Mouse (Mus musculus) stomach, postnatal 0 days (tissue): ENCODE data around the gene Hey2. TPM values are rescaled to one million over a fixed set of nuclear protein-coding genes. Genes with fewer than 3 reads are reported as not detected.
A peak's percentile ranks its signal among the peaks of the same experiment; 100 is the strongest.

ENCODE experiments used
- ATAC-seq: fragments of 200-750 bp; cut with Nextera tagmentation; 2 replicates; pipeline ENCODE4 v1.8.0; 2017; ENCODE audit not compliant: low FRiP score, low TSS enrichment
- DNase-seq: peaks from one replicate; pipeline ENCODE4 v3.0.0-alpha.2; 2016; ENCODE audit warnings: low spot score
- H3K27ac ChIP-seq: fragments of 300-500 bp; sonication (generic); replicated peaks from 2 replicates; pipeline ENCODE4 v1.5.1; 2014; ENCODE audit warnings: mild to moderate bottlenecking, control low read depth
- H3K27me3 ChIP-seq: fragments of 300-500 bp; sonication (generic); 2 replicates; pipeline ENCODE4 v1.6.1; 2014; ENCODE audit warnings: low read length; ENCODE audit not compliant: control insufficient read depth, insufficient read depth
- H3K36me3 ChIP-seq: fragments of 300-500 bp; sonication (generic); 2 replicates; pipeline ENCODE4 v1.6.1; 2014; ENCODE audit warnings: low read length, mixed read lengths; ENCODE audit not compliant: control insufficient read depth, insufficient read depth
- H3K4me1 ChIP-seq: fragments of 300-500 bp; sonication (generic); replicated peaks from 2 replicates; pipeline ENCODE4 v1.6.1; 2014; ENCODE audit warnings: antibody characterized with exemption; ENCODE audit not compliant: control insufficient read depth, insufficient read depth
- H3K4me2 ChIP-seq: fragments of 300-500 bp; sonication (generic); replicated peaks from 2 replicates; pipeline ENCODE4 v1.6.1; 2014; ENCODE audit warnings: low read depth, mild to moderate bottlenecking, control low read depth, moderate library complexity
- H3K4me3 ChIP-seq: fragments of 300-500 bp; sonication (generic); 2 replicates; pipeline ENCODE4 v1.5.1; 2014; ENCODE audit warnings: low read depth, low read length, control low read depth
- H3K9ac ChIP-seq: fragments of 300-500 bp; sonication (generic); 2 replicates; pipeline ENCODE4 v1.6.1; 2014; ENCODE audit warnings: mild to moderate bottlenecking, low read length, control low read depth, mixed read lengths
- H3K9me3 ChIP-seq: fragments of 300-500 bp; sonication (generic); 2 replicates; pipeline ENCODE4 v1.6.1; 2016; ENCODE audit warnings: low read length; ENCODE audit not compliant: control insufficient read depth
- CTCF ChIP-seq: IDR thresholded peaks from 2 replicates; pipeline ENCODE4 v1.5.1; 2016; ENCODE audit warnings: antibody characterized with exemption, low read depth, mild to moderate bottlenecking, moderate library complexity
- EP300 ChIP-seq: optimal IDR thresholded peaks from 2 replicates; pipeline ENCODE3; 2016; ENCODE audit warnings: antibody characterized with exemption
- WGBS: fragments of 180-500 bp; shearing (Covaris S2); extraction: QIAGEN DNeasy Blood & Tissue Kit; methylation state at CpG from one replicate; pipeline ENCODE4 v1.1.7; 2014; 5-methylcytosine and 5-hydroxymethylcytosine counted together
- polyA plus RNA-seq: library from polyadenylated mRNA; unstranded; fragments of >200 nt; fragmentation: Nextera tagmentation; extraction: Ambion mirVana; gene quantifications from 2 replicates; pipeline ENCODE4 v1.2.1, GENCODE M21; 2015

The Hey2 gene
- polyA plus RNA-seq, 1 experiment from 2014 or later: 1.7 TPM

DNA sequence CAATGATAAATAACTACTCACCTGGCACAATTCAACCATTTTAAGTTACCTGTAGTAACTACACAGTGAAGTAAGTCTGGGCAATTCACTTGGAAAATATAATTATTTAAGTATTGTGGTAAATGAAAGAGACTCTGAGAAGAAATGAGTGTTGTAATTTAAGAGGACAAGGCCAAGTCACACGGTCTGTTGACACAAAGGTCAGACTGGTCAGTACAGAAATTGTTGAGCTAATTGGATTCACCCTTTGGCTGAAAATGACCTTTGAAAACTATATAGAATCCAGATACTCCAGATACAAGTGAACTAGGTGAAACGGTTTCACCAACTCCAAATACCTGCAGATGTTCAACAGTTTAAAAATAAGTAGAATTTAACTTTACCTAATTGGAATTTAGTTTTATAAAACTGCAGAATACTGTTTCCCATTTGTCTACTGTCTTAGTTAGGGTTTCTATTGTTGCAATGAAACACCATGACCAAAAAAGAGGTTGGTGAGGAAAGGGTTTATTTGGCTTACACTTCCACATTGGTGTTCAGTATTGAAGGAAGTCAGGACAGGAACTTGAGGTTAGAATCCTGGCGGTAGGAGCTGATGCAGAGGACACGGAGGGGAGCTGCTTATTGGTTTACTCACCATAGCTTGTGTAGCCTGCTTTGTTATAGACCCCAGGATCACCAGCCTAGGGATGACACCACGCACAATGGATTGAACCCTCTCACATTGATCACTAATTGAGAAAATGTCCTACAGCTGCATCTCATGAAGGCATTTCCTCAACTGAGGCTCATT lies 45.9 kb downstream of the Hey2 start:
- DNase-seq: no peak
- Histone ChIP-seq H3K4me2 (no peak overlapping the region), H3K9ac (no peak overlapping the region), H3K36me3 (0 out of 2 replicates have a peak, but pooled peaks cover 2% of the 10 kb centered on the region), H3K4me1 (no peaks in the 10 kb centered on the region), H3K4me3 (no peak overlapping the region), H3K27me3 (no peaks in the 10 kb centered on the region), H3K27ac (no peak overlapping the region), H3K9me3 (0 out of 2 replicates have a peak, but pooled peaks cover 2% of the 10 kb centered on the region)
- no peak for ATAC-seq
- TF ChIP-seq CTCF: no peak
- TF ChIP-seq EP300: no peak
- 84% methylated on average over 5 of the region's 5 CpGs for WGBS

DNA sequence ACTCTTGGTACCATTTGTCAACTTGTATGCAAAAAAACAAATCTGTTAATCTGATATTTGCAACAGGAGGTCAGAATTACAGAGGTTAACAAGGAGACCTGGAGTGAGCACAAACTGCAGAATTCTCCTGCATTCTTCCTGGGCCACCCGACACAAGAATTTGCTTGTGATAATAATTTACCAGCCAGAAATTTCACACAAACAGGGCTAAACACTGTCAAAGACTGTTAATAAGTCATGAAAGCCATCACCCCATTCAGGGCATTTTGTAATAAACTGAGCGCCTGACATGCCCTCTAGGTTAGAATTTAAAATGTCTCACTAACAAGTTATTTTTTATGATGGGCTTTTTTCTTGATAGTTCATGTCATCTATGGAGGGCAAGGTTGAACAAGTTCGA lies 51.6 kb downstream of the Hey2 start:
- TF ChIP-seq EP300 (no peak), CTCF (no peak)
- Histone ChIP-seq H3K9me3 (0 out of 2 replicates have a peak, but pooled peaks cover 2% of the 10 kb centered on the region), H3K4me1 (0 out of 2 replicates have a peak, but pooled peaks cover 2% of the 10 kb centered on the region), H3K36me3 (0 out of 2 replicates have a peak, but pooled peaks cover 2% of the 10 kb centered on the region), H3K4me3 (no peak overlapping the region), H3K27me3 (no peaks in the 10 kb centered on the region), H3K27ac (no peak overlapping the region), H3K4me2 (no peak overlapping the region), H3K9ac (no peak overlapping the region)
- 88% methylated on average over 3 of the region's 3 CpGs for WGBS
- no peak for DNase-seq
- ATAC-seq: no peak

DNA sequence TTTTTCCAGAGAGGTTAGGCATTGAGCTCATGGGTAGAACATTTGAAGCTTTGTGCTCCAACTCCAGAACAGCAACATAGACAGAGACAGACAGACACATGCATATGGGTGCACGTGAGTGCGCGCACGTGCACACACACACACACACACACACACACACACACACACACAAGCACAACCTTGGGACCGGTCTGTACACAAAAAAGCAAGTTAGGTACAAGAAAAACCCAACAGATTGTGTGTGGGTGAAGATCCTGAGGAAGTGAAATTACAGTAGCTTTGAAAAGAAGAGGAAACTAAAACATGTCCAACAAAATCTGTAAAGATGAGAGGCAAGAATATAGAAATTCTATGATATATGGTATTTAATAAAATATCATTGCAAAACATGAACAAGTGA lies 53.1 kb downstream of the Hey2 start:
- no peaks in the 10 kb centered on the region for H3K27me3 ChIP-seq
- H3K4me2 ChIP-seq: no peak overlapping the region
- WGBS: 89% methylated on average over 5 of the region's 5 CpGs
- TF ChIP-seq CTCF (no peak), EP300 (no peak)
- 0 out of 2 replicates have a peak, but pooled peaks cover 2% of the 10 kb centered on the region for H3K4me1 ChIP-seq
- H3K36me3 ChIP-seq: 0 out of 2 replicates have a peak, but pooled peaks cover 2% of the 10 kb centered on the region
- ATAC-seq (no peak), DNase-seq (no peak)
- H3K9ac ChIP-seq: no peak overlapping the region
- H3K9me3 ChIP-seq: 0 out of 2 replicates have a peak, but pooled peaks cover 2% of the 10 kb centered on the region
- no peak overlapping the region for H3K4me3 ChIP-seq
- H3K27ac ChIP-seq: no peak overlapping the region

DNA sequence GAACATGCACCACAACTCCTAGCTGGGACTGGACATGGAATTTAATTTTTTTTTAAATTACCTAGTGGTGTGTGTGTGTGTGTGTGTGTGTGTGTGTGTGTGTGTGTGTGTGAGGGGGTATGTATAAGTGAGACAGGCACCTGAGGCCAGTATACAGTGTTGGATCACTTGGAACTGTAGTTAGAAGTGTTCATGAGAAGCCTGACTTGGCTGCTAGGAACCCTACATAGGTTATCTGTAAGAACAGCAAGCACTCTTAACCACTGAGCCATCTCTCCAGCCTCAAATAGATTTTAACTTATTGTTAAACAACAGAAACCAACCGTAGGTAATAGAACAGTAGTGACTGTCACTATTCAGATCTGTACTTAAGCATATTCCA lies 54.3 kb downstream of the Hey2 start:
- Histone ChIP-seq H3K36me3 (no peaks in the 10 kb centered on the region), H3K9ac (no peak overlapping the region), H3K27me3 (no peaks in the 10 kb centered on the region), H3K4me1 (0 out of 2 replicates have a peak, but pooled peaks cover 2% of the 10 kb centered on the region), H3K4me3 (no peak overlapping the region), H3K4me2 (no peak overlapping the region), H3K27ac (no peak overlapping the region), H3K9me3 (no peaks in the 10 kb centered on the region)
- 87% methylated on average over 1 of the region's 1 CpGs for WGBS
- DNase-seq: no peak
- ATAC-seq: no peak
- no peak for TF ChIP-seq CTCF

DNA sequence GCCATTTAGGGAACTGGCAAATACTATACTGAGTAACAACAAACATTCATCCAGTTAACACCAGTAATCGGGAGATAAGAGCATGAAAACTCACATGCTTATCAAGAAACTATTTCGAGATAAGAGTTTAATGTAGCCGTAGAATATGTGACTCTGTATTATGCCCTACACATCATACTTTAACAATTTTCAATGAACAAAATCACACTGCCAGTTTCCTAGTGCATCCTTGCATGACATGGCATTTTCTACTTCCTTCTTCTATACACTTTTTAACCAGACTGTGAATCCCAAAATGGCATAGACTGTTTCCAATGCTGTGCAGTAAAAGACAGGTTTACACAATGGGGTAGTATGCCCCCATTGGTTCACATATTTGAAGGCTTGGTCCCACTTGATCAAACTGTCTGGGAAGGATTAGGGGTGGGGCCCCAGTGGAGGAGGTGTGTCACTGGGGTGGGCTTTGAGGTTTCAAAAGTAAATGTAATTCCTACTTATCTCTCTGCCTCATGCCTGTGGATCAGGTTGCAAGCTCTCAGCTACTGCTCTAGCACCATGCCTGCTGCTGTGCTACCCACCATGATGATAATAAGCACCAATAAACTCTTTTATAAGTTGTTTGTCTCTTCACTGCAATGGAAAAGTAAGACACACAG lies 54.8 kb downstream of the Hey2 start:
- no peak overlapping the region for H3K4me2 ChIP-seq
- no peak for DNase-seq
- no peaks in the 10 kb centered on the region for H3K36me3 ChIP-seq
- ATAC-seq: 0 out of 2 replicates have a peak, but pooled peaks have one; percentile 24
- TF ChIP-seq CTCF (no peak), EP300 (no peak)
- 59% methylated on average over 3 of the region's 3 CpGs for WGBS
- no peaks in the 10 kb centered on the region for H3K27me3 ChIP-seq
- H3K9ac ChIP-seq: no peak overlapping the region
- H3K9me3 ChIP-seq: no peaks in the 10 kb centered on the region
- no peak overlapping the region for H3K4me3 ChIP-seq
- no peak overlapping the region for H3K27ac ChIP-seq
- 0 out of 2 replicates have a peak, but pooled peaks cover 2% of the 10 kb centered on the region for H3K4me1 ChIP-seq
